Mouse (Mus musculus) liver, embryonic 14.5 days (tissue): Measurements from ENCODE around the gene AC129217.1. TPM values are rescaled to one million over a fixed set of nuclear protein-coding genes. Genes with fewer than 3 reads are reported as not detected.

Experiments
- ATAC-seq: fragments of 200-750 bp; cut with Nextera tagmentation; 2 replicates; pipeline ENCODE4 v1.8.0; 2017; ENCODE audit warnings: moderate number of reproducible peaks, mild to moderate bottlenecking, moderate library complexity; ENCODE audit not compliant: insufficient read depth
- DNase-seq, 3 experiments: peaks; one replicate each; pipeline ENCODE4 v3.0.0-alpha.2; 2012 to 2013; ENCODE audit warnings: low read depth in 3 of 3, low spot score in 3 of 3
- H3K27ac ChIP-seq: fragments of 300-500 bp; sonication (generic); 2 replicates; pipeline ENCODE4 v1.5.1; 2014; ENCODE audit warnings: moderate library complexity, mild to moderate bottlenecking, control low read depth, inconsistent platforms
- H3K27me3 ChIP-seq: fragments of 300-500 bp; sonication (generic); 2 replicates; pipeline ENCODE4 v1.6.1; 2014; ENCODE audit warnings: mild to moderate bottlenecking, low read length, moderate library complexity; ENCODE audit not compliant: control insufficient read depth, insufficient read depth
- H3K36me3 ChIP-seq: fragments of 300-500 bp; sonication (generic); replicated peaks from 2 replicates; pipeline ENCODE4 v1.6.1; 2014; ENCODE audit warnings: low read depth; ENCODE audit not compliant: control insufficient read depth, insufficient read depth
- H3K4me1 ChIP-seq, 2 experiments: fragments of 200-500 bp in 1 of 2; fragments of 300-500 bp in 1 of 2; sonication (generic) in 1 of 2; replicated peaks; 2 replicates each; pipeline ENCODE4 v1.6.1; 2012 to 2014; ENCODE audit warnings: antibody characterized with exemption in 1 of 2, inconsistent platforms in 1 of 2, low read length in 1 of 2; ENCODE audit not compliant: control insufficient read depth in 2 of 2, insufficient read depth in 2 of 2
- H3K4me2 ChIP-seq: fragments of 300-500 bp; sonication (generic); 2 replicates; pipeline ENCODE4 v1.6.1; 2014; ENCODE audit warnings: low read depth, mild to moderate bottlenecking, control low read depth, moderate library complexity
- H3K4me3 ChIP-seq, 2 experiments: fragments of 200-500 bp in 1 of 2; fragments of 300-500 bp in 1 of 2; sonication (generic) in 1 of 2; 2 replicates each; pipeline ENCODE4 v1.5.1; 2012 to 2014; ENCODE audit warnings: low read depth in 2 of 2, low read length in 2 of 2, mild to moderate bottlenecking in 2 of 2, control low read depth in 1 of 2, inconsistent platforms in 1 of 2, moderate library complexity in 1 of 2; ENCODE audit not compliant: insufficient read depth in 1 of 2
- H3K9ac ChIP-seq: fragments of 300-500 bp; sonication (generic); replicated peaks from 2 replicates; pipeline ENCODE4 v1.6.1; 2014; ENCODE audit warnings: mild to moderate bottlenecking, control low read depth, moderate library complexity
- H3K9me3 ChIP-seq: fragments of 300-500 bp; sonication (generic); 2 replicates; pipeline ENCODE4 v1.6.1; 2016; ENCODE audit warnings: low read length, mixed read lengths; ENCODE audit not compliant: control insufficient read depth
- CTCF ChIP-seq: IDR thresholded peaks from 2 replicates; pipeline ENCODE4 v1.5.1; 2016; ENCODE audit warnings: antibody characterized with exemption, low read depth, control low read depth
- EP300 ChIP-seq: IDR thresholded peaks from 2 replicates; pipeline ENCODE4 v1.6.1; 2016; ENCODE audit warnings: antibody characterized with exemption, low read depth
- WGBS: fragments of 180-500 bp; shearing (Covaris S2); extraction: QIAGEN DNeasy Blood & Tissue Kit; methylation state at CpG from one replicate; pipeline ENCODE4 v1.1.7; 2014; ENCODE audit not compliant: insufficient replicate concordance; 5-methylcytosine and 5-hydroxymethylcytosine counted together
- polyA plus RNA-seq, 2 experiments: library from polyadenylated mRNA; depleted of rRNA in 1 of 2; stranded (reverse) in 1 of 2; unstranded in 1 of 2; fragments of >200 nt; fragmentation: Nextera tagmentation in 1 of 2; extraction: Ambion mirVana in 1 of 2; gene quantifications; 2 replicates each; pipeline versions ENCODE4 v1.2.1 to v1.2.3; 2012 to 2014

Gene AC129217.1
- polyA plus RNA-seq, 2 experiments: 1.3 TPM; not detected in 1

DNA sequence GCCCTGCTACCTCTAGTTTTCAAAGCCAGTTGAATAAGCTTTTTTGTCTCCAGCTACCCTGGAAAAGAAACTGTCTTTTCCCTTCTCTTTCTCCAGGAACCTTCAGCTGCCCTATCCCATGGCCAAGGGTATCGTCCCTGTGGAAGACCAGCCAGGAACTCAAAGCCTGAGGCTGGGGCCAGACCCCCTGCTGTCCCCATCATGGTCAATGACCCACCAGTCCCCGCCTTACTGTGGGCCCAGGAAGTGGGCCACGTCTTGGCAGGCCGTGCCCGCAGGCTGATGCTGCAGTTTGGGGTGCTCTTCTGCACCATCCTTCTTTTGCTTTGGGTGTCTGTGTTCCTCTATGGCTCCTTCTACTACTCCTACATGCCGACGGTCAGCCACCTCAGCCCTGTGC is 11.4 kb downstream of the AC129217.1 start:
- peak overlapping the region; percentile 51 for H3K9ac ChIP-seq
- DNase-seq (no peak), ATAC-seq (no peak)
- H3K4me2 ChIP-seq: peak overlapping the region; percentile 64
- peaks cover 4 to 28% of the 10 kb centered on the region in 2 experiments for H3K4me1 ChIP-seq
- H3K4me3 ChIP-seq: peak overlapping the region; percentile 55 to 56; a peak in 3 of 4 replicates
- no peak for TF ChIP-seq EP300
- TF ChIP-seq CTCF: no peak
- H3K9me3 ChIP-seq: no peaks in the 10 kb centered on the region
- no peaks in the 10 kb centered on the region for H3K27me3 ChIP-seq
- WGBS: 73% methylated on average over 7 of the region's 7 CpGs
- H3K36me3 ChIP-seq: no peaks in the 10 kb centered on the region; the same call in none of the 2 replicates
- no peak overlapping the region for H3K27ac ChIP-seq

DNA sequence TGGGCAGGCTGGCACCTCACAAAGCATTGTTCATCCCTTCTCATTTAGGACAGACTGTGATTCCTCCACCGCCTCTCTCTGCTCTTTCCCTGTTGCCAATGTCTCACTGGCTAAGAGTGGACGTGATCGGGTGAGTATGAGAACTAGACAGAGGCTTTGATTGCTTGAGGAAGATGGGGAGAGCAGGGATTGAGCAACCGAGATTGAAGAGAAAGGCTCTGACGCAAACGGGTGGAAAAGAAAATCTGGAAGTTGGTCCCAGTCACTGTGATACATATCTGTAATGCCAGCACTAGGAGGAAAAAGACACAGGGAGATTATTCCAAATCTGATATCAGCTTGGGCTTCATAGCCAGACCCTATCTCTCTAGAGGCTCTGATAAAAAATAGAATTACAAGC is 13.4 kb downstream of the AC129217.1 start:
- H3K27me3 ChIP-seq: no peaks in the 10 kb centered on the region
- H3K4me2 ChIP-seq: no peak overlapping the region
- H3K36me3 ChIP-seq: peaks cover 8% of the 10 kb centered on the region
- DNase-seq (no peak), ATAC-seq (no peak)
- no peak overlapping the region for H3K9ac ChIP-seq
- no peaks in the 10 kb centered on the region for H3K9me3 ChIP-seq
- peaks cover 4 to 24% of the 10 kb centered on the region in 2 experiments for H3K4me1 ChIP-seq
- no peak overlapping the region for H3K4me3 ChIP-seq
- 69% methylated on average over 6 of the region's 6 CpGs for WGBS
- TF ChIP-seq CTCF: no peak
- TF ChIP-seq EP300: no peak
- H3K27ac ChIP-seq: no peak overlapping the region

DNA sequence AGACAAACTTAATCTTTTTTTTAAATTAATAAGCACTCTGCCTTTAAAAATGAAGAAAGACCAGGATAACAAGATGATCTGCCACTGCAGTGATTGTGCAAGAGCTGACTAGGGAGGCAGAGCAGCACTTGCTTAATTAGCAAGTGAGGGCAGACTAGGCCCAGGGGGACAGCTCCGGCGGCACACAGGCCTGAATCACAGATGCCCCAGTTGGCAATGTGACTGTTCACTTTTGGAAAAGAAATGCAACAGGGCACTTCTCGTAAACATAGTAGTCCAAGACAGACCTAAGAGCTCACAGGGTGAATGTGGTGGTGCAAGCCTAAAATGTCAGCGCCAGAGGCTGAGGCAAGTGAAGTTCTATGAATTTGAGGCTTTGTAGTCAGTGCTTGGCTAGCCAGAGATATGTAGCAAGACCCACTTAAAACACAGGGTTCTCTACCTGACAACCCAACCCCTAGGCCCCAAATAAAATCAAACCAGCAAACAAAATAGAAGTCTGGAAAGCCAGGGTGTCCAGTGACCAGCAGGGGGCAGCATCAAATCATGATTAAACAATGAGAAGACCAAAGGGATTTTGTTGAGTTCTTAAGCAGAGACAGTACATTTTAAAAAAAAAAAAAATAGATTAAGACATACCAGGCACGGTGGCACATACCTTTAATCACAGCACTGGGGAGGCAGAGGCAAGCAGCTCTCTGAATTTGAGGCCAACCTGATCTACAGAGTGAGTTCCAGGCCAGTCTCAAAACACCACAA is 15.0 kb downstream of the AC129217.1 start:
- TF ChIP-seq CTCF (peak; percentile 79), EP300 (no peak)
- ATAC-seq (no peak), DNase-seq (peak; percentile 47 to 66 (median 54))
- Histone ChIP-seq H3K4me2 (no peak overlapping the region), H3K4me3 (no peak overlapping the region), H3K9ac (no peak overlapping the region), H3K9me3 (no peaks in the 10 kb centered on the region), H3K27me3 (no peaks in the 10 kb centered on the region), H3K4me1 (peaks cover 0 to 12% of the 10 kb centered on the region in 2 experiments; a peak in 3 of 4 replicates), H3K27ac (no peak overlapping the region), H3K36me3 (peaks cover 8% of the 10 kb centered on the region)
- 62% methylated on average over 5 of the region's 5 CpGs for WGBS

DNA sequence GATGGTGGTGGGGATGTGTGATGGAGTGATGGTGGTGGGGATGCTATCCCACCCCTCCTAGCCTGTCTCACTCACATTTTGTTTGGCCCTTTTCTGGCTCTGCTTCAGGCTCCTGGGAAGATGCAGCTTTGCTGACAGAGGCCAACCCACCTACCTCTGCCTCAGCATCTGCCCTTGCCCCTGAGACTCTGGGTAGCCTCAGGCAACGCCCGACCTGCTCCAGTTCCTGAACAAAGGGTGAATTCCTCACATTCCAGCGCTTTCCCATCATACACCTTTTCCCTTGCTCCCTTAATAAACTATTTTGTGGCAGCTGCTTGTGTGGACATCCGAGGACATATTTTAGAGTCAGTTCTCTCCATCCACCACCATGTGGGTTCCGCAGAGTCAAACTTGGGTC is 18.8 kb downstream of the AC129217.1 start:
- 0 out of 4 replicates have a peak, but pooled peaks cover 0 to 4% of the 10 kb centered on the region in 2 experiments for H3K4me1 ChIP-seq
- no peak for ATAC-seq
- H3K9me3 ChIP-seq: no peaks in the 10 kb centered on the region
- peaks cover 8% of the 10 kb centered on the region for H3K36me3 ChIP-seq
- TF ChIP-seq CTCF (no peak), EP300 (no peak)
- no peak overlapping the region for H3K4me2 ChIP-seq
- H3K27ac ChIP-seq: no peak overlapping the region
- H3K27me3 ChIP-seq: no peaks in the 10 kb centered on the region
- DNase-seq: no peak
- no peak overlapping the region for H3K4me3 ChIP-seq
- WGBS: 81% methylated on average over 5 of the region's 5 CpGs
- no peak overlapping the region for H3K9ac ChIP-seq

DNA sequence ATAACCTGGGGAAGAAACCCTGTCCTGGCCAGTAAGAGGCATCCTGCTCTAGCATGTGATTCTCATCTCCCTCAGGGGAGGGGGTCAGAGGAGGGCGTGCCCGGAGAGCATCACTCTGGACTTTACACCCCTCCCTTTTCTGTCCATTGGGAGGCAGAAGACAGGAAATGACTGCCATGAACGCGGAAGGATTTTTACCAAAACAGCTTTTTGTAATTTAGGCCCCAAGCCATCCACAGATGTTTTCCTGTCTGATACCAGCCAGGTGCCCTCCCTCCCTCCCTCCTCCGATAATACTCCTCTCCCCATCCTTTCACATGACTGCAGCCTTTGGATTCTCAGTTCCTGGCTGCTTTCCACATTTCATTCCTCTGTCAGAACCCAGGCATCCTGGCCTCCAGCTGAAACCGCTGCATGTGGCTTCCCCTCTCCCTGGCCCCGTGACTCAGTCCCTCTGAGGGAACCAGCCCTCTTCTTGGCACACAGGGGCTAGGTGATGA is 20.9 kb downstream of the AC129217.1 start, which contains the start of gene Lrrn4cl:
Gene Lrrn4cl, plus strand, starts transcription at position 367 of the 500 bp plus-strand sequence.
- H3K27me3 ChIP-seq: no peaks in the 10 kb centered on the region
- H3K27ac ChIP-seq: no peak within 1 kb of the TSS
- TF ChIP-seq EP300 (no peak), CTCF (no peak)
- no peaks in the 10 kb centered on the region for H3K9me3 ChIP-seq
- no peak for DNase-seq
- H3K9ac ChIP-seq: no peak within 1 kb of the TSS
- H3K4me1 ChIP-seq: 0 out of 4 replicates have a peak, but pooled peaks cover 0 to 4% of the 10 kb centered on the region in 2 experiments
- no peak within 1 kb of the TSS for H3K4me2 ChIP-seq
- no peak within 1 kb of the TSS for H3K4me3 ChIP-seq
- peaks cover 8% of the 10 kb centered on the region for H3K36me3 ChIP-seq
- no peak for ATAC-seq
- 40% methylated on average over 7 of the region's 7 CpGs for WGBS
